Mouse (Mus musculus) CD8-positive naive resting alpha-beta T cell, adult 2 months (primary cell): ENCODE data around the gene Chchd6.

Experiments used
- DNase-seq, 2 experiments: peaks; one replicate each; pipeline ENCODE4 v3.0.0; 2022; ENCODE audit warnings: low read depth in 2 of 2, low spot score in 2 of 2

Gene Chchd6

GRCm38 (mm10) chr6:89412562-89412961, 182.9 kb downstream of the Chchd6 start:
- no peak for DNase-seq

DNA sequence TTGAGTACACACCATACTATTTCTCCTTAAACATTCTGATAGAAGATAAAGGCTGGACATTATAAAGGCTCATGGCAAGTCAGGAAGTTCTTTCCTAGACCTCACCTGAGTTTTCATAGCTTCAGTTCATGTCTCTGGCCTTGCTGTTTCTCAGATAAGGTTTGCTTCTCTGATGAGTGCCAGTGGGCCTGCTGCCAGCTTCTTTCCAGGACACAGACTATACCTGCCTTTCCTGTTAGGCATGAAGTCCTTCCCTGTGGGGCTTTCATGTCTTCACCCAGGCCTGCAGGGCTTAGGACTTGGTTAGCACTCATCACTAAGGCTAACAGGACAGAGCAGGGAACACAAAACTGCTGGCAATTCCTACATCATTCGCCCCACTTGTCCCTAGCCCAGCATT, 186.4 kb downstream of the Chchd6 start:
- no peak for DNase-seq

- no peak for DNase-seq
Observed at GRCm38 (mm10) chr6:89408259-89408658, 187.2 kb downstream of the Chchd6 start.

DNA sequence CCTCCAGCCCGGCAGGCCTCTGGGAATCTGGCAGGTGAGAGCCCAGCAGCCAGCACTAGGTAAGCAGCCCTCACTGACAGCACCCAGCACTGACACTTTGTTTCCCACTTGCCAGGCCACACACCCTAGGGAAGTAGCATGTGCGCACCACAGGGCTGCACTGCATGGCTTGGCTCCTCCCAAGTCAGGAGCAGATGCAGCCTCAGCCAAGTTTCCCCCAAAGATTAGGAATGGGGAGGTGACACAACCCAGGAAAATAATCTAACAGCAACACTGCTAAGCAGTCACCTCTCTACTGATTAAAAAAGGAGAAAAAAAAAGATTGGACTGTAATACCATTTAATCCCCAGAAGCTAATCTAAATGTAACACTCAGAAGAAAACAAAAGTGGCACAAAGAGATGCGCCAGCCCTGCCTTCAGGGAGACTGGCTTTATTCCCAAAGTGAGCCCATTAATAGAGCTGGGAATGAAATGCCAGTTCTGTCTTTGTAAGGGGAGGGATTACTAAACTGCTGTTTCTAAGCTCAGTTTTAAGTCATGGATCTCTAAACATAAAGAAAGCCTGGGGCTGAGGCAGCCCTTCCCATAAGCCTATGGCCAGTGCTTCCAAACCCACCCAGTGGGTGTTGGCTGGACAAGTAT, 188.1 kb downstream of the Chchd6 start:
- DNase-seq: no peak

GRCm38 (mm10) chr6:89404964-89405363, 190.5 kb downstream of the Chchd6 start:
- DNase-seq: no peak

DNA sequence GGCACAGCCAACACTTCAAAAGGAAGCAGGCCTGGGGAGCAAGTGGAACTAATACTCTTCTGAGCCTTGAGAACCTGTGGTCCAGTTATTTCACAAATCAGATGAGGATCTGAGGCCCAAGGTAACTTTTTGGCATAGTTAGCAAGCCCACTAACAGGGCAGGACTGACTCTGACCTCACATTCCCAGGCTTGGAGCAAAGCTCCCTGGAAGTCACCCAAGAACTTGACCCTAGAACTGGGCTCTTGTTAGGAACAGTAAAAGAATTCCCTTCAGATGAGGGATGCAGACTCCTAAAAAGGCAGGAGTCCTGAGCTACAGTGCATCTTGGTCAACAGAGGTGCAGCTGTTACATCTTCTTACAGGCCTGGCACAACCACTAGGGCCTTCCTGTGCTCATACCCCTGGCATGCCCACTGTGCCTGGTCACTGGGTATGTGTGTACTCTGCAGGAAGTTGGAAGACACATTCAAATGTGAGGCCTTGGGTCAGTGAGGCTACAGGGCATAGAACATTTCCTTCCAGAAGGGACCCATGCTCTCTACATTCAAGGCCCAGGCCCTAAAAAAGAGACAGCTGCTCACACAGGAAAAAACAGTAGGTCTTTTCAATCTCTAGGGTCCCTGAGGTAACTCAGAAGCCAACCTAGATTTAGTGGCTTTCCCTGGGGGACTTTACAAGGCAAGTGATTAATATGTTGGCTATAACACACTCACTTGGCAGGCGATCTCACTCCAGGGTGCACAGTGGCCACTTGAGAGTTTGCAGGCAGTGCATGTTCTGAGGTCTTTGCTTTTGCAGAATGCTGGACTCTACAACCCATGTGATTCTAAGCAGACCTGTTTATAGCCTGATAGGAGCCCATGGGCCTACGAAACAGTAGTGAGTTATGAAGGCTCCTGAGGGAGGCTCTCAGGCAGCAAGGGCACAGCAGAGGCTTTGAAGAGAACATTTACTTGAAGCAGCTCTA, 191.9 kb downstream of the Chchd6 start:
- no peak for DNase-seq

GRCm38 (mm10) chr6:89402406-89402805, 193.0 kb downstream of the Chchd6 start:
- DNase-seq: no peak

GRCm38 (mm10) chr6:89399564-89399963, 195.9 kb downstream of the Chchd6 start:
- no peak for DNase-seq

GRCm38 (mm10) chr6:89397919-89398318, 197.5 kb downstream of the Chchd6 start:
- no peak for DNase-seq

DNA sequence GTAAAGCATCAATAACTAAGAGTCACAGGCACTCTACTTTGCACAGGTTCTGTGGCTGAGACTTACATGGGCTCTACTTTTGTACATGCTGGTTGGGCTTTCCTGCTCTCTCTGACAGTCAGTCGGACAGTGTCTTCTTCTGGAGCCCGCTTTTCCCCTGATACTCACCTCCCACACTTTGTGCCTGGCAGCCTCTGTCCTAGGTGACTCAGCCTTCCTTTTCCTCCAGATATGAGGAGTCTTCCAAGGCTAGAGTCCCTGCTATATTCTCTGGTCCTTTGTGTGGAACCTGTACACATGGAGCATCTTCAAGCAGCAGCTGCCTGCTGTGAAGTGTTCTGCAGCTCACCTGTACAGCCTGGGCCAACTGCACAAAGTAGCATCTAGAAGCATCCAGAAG, 201.6 kb downstream of the Chchd6 start:
- DNase-seq: no peak

- DNase-seq: no peak
Observed at GRCm38 (mm10) chr6:89392213-89392612, 203.2 kb downstream of the Chchd6 start.

DNA sequence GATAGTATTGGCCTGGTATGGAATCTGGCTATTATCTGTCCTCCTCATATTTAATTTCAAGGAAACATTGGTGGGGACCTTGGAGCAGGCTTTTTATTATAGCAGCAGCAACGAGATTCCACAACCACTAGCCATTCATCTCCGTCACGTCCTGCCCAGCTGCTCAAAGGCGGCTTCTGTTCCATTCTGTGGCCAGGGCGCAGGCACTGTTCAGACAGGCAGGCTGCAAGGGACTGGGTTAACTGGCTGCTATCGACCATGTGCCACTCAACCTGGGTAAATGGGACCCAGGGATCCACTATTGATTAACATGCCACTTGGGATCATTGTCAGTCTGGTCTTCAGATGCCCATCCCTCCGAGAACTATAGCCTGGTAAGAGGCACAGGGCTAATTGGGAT, 205.7 kb downstream of the Chchd6 start:
- no peak for DNase-seq

- DNase-seq: no peak
Observed at GRCm38 (mm10) chr6:89386956-89387355, 208.5 kb downstream of the Chchd6 start.

DNA sequence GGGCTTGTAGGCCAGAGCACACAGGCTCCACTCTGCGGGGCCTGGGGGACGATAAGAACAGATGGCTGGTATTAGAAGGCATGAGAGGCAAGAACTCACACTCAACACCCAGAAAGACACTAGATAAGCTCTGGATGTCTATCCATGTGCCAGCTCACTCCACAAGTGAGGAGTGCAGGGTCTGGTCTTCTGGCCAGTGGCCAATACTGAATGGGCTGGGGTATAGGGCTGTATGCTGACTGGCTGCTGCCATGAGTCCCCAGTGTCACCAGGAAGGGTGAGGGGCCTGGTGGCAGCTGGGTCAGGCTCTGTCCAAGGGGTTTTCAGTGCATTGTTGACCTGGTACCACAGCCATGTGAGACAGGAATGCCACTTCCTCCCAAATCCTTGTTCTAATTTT, 210.8 kb downstream of the Chchd6 start:
- no peak for DNase-seq

GRCm38 (mm10) chr6:89381851-89382250, 213.6 kb downstream of the Chchd6 start:
- DNase-seq: no peak

- no peak for DNase-seq
Observed at GRCm38 (mm10) chr6:89381172-89381571, 214.3 kb downstream of the Chchd6 start.

DNA sequence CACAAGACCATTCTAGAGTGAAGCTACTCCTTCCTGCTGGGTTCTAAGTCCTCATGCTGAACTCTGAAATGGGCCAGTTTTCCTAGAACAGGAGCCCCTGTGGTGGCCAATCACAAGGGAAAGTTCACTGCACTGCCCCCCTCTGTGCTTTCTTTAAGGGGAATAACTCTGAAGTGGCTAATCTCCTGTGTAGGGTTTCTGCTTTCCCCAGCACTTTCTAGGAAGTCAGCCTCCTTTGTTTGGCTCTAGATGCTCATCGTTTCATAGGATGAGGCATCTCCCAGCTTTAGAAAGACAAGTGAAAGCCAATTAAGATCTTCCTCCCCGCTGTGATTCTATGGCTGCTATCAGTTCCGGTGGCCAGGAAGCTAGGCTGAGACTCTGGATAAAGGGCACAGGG, 214.7 kb downstream of the Chchd6 start:
- DNase-seq: no peak

DNA sequence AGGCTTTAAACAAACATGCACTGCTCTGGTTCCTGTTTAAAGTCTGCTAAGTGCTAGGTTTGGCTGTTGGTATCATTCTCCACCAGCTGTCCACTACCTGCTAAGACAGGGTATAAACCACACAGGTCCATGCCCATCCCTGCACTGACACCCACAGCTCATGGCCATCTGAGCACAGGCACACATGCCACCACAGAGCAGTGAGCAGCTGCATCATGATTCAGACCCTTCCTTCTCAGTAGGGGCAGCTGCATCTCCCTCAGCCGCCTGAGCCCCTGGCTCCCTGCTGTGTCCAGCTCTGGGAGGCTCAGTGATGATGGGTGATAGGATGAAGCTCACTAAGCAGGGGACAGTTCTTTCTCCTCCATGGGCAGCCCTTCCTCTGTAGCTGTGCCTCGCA, 217.2 kb downstream of the Chchd6 start:
- DNase-seq: no peak

DNA sequence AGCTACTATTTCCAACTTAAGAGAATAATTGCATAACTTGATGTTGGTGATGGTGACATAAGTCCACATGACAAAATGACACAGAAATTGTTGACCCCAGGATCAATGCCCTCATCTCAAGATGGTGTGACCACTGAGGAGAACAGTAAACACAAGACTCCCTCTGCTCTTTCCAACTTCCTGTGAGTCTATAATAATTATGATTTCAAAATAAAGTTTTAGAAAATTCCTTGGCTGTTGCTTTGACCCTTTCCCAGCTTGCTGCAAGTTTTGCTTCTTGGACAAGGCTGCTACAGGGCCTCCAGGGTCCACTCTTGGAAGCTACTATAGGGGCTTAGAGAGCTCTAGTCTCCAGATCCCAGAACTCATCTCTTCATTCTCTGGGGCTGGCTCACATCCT, 226.6 kb downstream of the Chchd6 start:
- DNase-seq: no peak

DNA sequence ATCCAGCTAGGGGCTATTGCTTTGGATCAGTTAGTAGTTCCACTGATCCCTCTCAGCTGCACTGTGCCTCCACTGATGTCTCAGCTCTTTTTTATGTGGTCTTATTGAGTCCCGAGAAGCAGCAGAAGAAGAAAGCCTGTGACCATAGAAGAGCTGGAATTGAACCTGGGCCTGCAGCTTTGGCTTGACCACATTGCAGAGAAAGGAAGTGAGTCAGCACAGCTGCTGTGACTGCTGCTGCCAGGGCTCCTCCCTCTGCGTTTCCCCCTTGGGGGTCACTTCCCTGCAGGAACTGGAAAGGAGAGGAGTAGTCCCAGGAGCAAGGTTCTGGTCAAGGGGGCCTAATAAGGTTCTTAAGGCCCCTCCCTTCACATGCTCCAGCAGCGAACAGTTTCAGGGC, 231.1 kb downstream of the Chchd6 start:
- no peak for DNase-seq

- DNase-seq: no peak
Observed at GRCm38 (mm10) chr6:89363107-89363451, 232.4 kb downstream of the Chchd6 start.

DNA sequence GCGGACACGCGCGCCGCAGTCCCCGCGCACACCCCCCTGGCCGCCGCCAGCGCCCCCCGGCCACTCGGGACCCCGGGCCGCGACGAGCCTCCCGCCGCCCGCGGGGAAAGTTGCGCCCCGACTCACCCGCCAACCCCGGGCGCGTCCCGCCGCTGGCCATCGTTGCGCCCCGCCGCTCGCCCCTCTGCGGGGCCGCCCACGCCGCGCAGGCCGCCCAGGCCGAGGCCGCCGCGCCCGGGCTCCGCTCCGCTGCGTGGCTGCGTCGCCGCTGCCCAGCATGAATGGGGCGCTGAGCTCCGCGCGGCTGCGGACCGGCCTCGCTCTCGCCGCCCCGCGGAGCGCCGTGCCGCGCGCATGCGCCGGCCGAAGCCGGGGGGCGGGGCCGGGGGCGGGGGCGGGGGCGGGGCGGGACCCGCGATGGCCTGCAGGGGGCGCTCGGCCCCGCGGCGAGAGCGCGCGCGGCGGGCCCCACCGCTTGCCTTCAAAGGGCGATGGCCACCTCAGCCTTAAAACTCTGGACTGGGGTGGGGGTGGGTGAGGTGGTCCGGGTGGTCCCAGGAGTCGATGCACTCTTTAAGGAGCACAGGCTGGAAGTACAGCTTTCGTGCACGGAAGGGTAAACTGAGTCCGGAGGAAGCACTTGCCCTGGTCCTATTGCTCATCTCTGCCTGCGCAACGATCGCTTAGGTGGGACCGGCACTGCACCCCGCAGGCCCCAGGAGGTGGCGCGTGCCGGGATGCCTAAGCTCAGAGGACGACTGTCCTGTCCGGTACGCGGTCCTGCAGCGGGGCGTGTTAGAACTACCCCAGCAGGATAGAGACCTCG, 233.0 kb downstream of the Chchd6 start, which contains the start of gene Plxna1:
TSS of gene Plxna1 (minus strand) at position 340 of the 826 bp plus-strand sequence.
- no peak for DNase-seq
